Mouse (Mus musculus) limb, embryonic 10.5 days (tissue): ENCODE data around the gene Hs3st4. TPM values are rescaled to one million over a fixed set of nuclear protein-coding genes. Genes with fewer than 3 reads are reported as not detected.

Experiments
- DNase-seq: peaks from one replicate; pipeline ENCODE4 v3.0.0-alpha.2; 2017; ENCODE audit warnings: low spot score
- H3K27ac ChIP-seq: fragments of 300-500 bp; sonication (generic); 2 replicates; pipeline ENCODE4 v1.5.1; 2016; ENCODE audit warnings: mild to moderate bottlenecking
- H3K27me3 ChIP-seq: fragments of 300-500 bp; sonication (generic); 2 replicates; pipeline ENCODE4 v1.6.1; 2016; ENCODE audit warnings: low read depth, mild to moderate bottlenecking; ENCODE audit not compliant: poor library complexity, severe bottlenecking
- H3K36me3 ChIP-seq: fragments of 300-500 bp; sonication (generic); 2 replicates; pipeline ENCODE4 v1.6.1; 2016; ENCODE audit warnings: mild to moderate bottlenecking, moderate library complexity
- H3K4me1 ChIP-seq: fragments of 300-500 bp; sonication (generic); 2 replicates; pipeline ENCODE4 v1.6.1; 2016
- H3K4me3 ChIP-seq: fragments of 300-500 bp; sonication (generic); 2 replicates; pipeline ENCODE4 v1.5.1; 2016; ENCODE audit warnings: mild to moderate bottlenecking, moderate library complexity
- H3K9me3 ChIP-seq: fragments of 300-500 bp; sonication (generic); replicated peaks from 2 replicates; pipeline ENCODE4 v1.6.1; 2016; ENCODE audit warnings: mild to moderate bottlenecking
- WGBS: fragments of 180-500 bp; shearing (Covaris S2); methylation state at CpG from one replicate; pipeline ENCODE4 v1.1.7; 2016; 5-methylcytosine and 5-hydroxymethylcytosine counted together
- polyA plus RNA-seq: library from polyadenylated mRNA; unstranded; fragments of >200 nt; fragmentation: Nextera tagmentation; extraction: Ambion mirVana; gene quantifications from 2 replicates; pipeline ENCODE4 v1.2.1, GENCODE M21; 2016

Hs3st4 gene
- polyA plus RNA-seq, 1 experiment from 2014 or later: not detected

DNA sequence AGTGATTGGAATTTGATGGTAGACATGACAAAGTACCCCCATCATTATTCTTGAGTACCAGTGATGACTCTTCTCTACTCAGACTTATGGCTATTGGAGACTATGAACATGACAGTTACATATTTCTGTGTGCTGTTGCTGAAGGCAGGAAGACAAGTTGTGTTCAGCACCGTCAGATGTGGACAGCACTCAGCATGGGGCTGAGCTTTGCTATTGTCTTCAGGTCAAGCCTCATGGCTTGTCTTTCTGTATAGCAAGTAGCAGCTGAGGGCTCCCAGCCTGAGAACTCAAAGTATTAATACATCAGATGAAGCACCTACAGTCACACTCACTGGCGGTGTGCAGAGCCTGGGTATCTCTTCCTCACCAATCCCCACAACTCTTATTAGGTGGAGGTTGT, 49.6 kb downstream of the Hs3st4 start:
- Histone ChIP-seq H3K4me1 (peaks cover 6% of the 10 kb centered on the region), H3K4me3 (no peak overlapping the region), H3K27me3 (no peaks in the 10 kb centered on the region), H3K9me3 (no peaks in the 10 kb centered on the region), H3K27ac (no peak overlapping the region), H3K36me3 (no peaks in the 10 kb centered on the region)
- 59% methylated on average over 2 of the region's 2 CpGs for WGBS
- DNase-seq: peak; percentile 53

DNA sequence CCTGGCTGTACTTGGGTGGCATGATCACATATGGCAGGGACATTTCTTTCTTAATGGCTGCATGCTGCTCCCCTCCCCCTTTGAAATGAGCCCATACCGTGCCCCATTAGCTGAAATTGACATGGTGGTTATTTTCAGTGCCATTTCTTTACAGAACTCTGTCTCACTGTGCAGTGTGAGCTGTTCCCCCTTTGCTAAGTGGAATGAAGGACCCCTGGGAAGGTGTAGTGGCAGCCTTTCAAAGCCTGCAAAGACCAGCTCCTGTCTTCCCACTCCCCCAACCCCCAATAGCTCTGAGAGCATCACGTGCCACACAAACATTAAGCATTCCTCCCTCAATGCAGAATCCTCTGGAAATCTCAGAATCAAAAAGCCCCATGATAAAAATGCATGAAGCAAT, 50.7 kb downstream of the Hs3st4 start:
- H3K4me3 ChIP-seq: no peak overlapping the region
- H3K27me3 ChIP-seq: no peaks in the 10 kb centered on the region
- no peak overlapping the region for H3K27ac ChIP-seq
- peaks cover 17% of the 10 kb centered on the region for H3K4me1 ChIP-seq
- no peak for DNase-seq
- no peaks in the 10 kb centered on the region for H3K9me3 ChIP-seq
- H3K36me3 ChIP-seq: no peaks in the 10 kb centered on the region
- 76% methylated on average over 2 of the region's 2 CpGs for whole genome bisulfite sequencing

DNA sequence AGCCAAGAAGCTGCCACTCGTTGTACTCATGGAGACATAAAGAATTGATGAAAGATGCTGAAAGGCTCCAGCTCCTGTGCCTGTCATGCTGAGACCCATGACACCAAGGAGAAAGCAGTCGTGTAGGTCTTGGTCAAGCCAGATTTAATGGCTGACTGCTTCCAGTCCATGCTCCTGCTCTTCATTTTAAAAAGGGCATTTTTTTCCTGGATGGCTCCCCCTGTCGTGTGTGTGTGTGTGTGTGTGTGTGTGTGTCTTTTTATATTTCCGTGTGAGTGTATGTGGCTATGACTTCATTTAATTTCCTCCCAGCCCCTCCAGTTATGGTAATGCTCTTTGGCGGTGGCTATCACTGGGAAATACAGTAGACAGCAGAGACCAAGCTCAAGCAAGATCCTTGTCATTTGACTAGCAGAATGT, 54.6 kb downstream of the Hs3st4 start:
- WGBS: 73% methylated on average over 5 of the region's 5 CpGs
- Histone ChIP-seq H3K36me3 (no peaks in the 10 kb centered on the region), H3K9me3 (no peaks in the 10 kb centered on the region), H3K27ac (no peak overlapping the region), H3K27me3 (no peaks in the 10 kb centered on the region), H3K4me1 (peaks cover 33% of the 10 kb centered on the region), H3K4me3 (no peak overlapping the region)
- no peak for DNase-seq

DNA sequence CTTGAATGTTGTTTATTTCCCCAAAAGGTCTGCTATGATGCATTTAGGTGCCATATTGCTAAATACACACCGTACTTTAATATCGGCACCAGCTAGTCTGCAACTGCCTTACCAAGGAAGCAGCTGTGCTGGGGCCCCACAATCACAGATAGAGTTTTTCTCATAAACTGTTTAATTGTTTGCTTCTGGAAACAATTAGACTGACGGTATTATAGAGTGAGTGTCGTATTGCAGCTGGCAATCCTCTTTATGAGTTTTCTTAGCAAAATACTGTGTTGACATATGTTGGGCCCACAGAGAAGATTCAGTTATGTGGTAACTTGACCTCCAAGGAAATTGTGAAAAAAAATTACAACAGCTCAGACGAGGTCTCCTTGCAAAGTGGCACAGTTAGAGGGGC, 56.5 kb downstream of the Hs3st4 start:
- no peak overlapping the region for H3K4me3 ChIP-seq
- H3K36me3 ChIP-seq: no peaks in the 10 kb centered on the region
- DNase-seq: no peak
- no peak overlapping the region for H3K27ac ChIP-seq
- peaks cover 33% of the 10 kb centered on the region for H3K4me1 ChIP-seq
- H3K27me3 ChIP-seq: no peaks in the 10 kb centered on the region
- no peaks in the 10 kb centered on the region for H3K9me3 ChIP-seq
- 33% methylated on average over 5 of the region's 5 CpGs for WGBS

DNA sequence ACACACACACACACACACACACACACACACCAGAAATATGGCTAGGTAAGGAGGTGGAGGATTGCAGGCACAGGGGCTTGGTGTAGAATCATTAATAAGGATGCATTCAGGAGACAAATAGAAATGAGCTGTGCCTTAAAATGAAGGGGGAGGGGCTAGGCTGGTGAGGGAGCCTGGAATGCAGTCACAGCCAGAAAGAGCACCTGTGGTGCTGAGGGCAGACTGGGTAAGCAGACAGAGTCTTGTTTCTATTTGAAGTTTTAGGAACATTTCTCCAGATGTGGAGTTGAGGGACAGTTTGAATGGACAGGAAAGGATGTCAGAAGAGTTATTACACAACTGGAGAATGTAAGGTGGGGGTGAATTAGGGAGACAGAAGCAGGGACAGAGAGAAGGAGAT, 64.7 kb downstream of the Hs3st4 start:
- no peak for DNase-seq
- peaks cover 7% of the 10 kb centered on the region for H3K4me1 ChIP-seq
- no peaks in the 10 kb centered on the region for H3K36me3 ChIP-seq
- H3K4me3 ChIP-seq: no peak overlapping the region
- H3K27me3 ChIP-seq: no peaks in the 10 kb centered on the region
- no peak overlapping the region for H3K27ac ChIP-seq
- no peaks in the 10 kb centered on the region for H3K9me3 ChIP-seq

DNA sequence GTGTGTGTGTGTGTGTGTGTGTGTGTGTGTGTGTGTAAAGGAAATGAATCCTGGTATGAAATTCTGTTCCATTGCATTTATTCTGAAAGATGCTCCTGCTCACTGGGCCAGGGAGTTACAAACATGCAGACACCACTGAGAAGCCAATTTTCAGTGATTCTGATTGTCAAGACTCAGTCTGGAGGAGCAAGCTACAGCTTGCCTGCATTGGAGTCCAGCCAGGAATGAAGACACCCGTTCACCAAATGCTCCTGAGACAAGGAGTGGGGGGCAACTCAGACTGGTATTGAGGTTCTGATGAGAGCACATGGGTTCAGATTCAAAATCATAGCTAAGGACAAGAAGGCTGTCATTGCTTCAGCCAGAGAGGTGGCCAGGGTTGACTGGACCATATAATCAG, 66.3 kb downstream of the Hs3st4 start:
- H3K27ac ChIP-seq: no peak overlapping the region
- DNase-seq: no peak
- 88% methylated on average over 1 of the region's 1 CpGs for WGBS
- no peaks in the 10 kb centered on the region for H3K27me3 ChIP-seq
- no peaks in the 10 kb centered on the region for H3K9me3 ChIP-seq
- H3K36me3 ChIP-seq: no peaks in the 10 kb centered on the region
- peaks cover 7% of the 10 kb centered on the region for H3K4me1 ChIP-seq
- no peak overlapping the region for H3K4me3 ChIP-seq

DNA sequence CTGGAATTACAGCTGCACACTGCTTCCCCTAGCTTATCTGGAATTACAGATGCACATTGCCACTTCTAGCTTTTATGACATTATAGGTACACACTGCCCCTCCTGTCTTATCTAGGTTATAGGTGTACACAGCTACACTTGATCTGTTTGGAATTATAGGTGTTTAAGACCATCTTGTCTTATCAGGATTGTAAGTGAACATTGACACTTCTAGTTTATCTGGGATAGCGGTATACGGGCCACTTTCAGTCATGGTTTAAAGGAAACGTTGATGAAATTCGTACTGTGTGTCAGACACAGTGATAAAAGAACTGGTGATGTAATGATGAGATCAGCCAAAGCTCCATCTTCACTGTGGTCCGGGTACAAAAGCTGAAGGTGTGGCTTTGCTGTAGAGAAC, 67.8 kb downstream of the Hs3st4 start:
- Histone ChIP-seq H3K9me3 (no peaks in the 10 kb centered on the region), H3K4me3 (no peak overlapping the region), H3K4me1 (peaks cover 7% of the 10 kb centered on the region), H3K27ac (no peak overlapping the region), H3K27me3 (no peaks in the 10 kb centered on the region), H3K36me3 (no peaks in the 10 kb centered on the region)
- WGBS: 89% methylated on average over 5 of the region's 5 CpGs
- no peak for DNase-seq

DNA sequence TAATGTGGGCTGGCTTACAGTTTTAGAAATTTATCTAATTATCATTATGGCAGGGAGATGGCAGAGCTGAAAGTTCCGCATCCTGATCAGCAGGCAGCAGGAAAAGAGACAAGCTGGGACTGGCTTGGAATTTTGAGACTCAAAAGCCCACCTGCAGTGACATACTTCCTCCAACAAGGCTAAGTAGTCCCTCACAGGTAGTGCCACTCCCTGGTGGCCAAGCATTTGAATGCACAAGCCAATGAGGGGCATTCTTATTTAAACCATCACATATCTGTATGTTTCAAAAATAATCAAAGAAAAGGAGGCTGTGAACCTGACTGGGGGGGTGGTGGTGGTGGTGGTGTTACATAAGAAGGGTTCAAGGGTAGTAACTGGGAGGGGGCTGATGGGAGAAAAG, 101.1 kb downstream of the Hs3st4 start:
- Histone ChIP-seq H3K4me1 (no peaks in the 10 kb centered on the region), H3K27ac (no peak overlapping the region), H3K36me3 (no peaks in the 10 kb centered on the region), H3K9me3 (no peaks in the 10 kb centered on the region), H3K4me3 (no peak overlapping the region), H3K27me3 (no peaks in the 10 kb centered on the region)
- WGBS: 83% methylated on average over 1 of the region's 1 CpGs
- DNase-seq: no peak

DNA sequence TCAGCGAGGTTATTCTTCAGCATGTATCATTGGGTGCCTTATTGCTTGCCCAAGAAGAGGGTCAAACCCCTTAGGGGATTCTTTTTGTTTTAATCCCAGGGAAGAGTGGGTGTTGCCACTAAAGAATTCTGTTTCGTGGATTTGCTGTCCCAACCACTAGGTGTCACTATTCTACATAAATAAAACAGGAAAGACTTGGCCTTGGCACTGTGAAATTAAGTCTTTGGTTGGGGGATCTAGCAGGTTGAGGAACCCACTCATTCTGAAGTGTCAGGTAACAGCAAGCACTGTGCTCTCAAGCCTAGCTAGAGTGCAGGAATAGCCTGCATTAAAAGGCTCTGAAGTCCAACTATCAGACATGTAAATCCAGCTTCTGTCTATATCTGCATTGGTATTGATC, 146.3 kb downstream of the Hs3st4 start:
- 18% methylated on average over 2 of the region's 2 CpGs for WGBS
- no peaks in the 10 kb centered on the region for H3K36me3 ChIP-seq
- H3K9me3 ChIP-seq: no peaks in the 10 kb centered on the region
- DNase-seq: no peak
- H3K4me1 ChIP-seq: no peaks in the 10 kb centered on the region
- H3K27ac ChIP-seq: no peak overlapping the region
- H3K27me3 ChIP-seq: no peaks in the 10 kb centered on the region
- no peak overlapping the region for H3K4me3 ChIP-seq

DNA sequence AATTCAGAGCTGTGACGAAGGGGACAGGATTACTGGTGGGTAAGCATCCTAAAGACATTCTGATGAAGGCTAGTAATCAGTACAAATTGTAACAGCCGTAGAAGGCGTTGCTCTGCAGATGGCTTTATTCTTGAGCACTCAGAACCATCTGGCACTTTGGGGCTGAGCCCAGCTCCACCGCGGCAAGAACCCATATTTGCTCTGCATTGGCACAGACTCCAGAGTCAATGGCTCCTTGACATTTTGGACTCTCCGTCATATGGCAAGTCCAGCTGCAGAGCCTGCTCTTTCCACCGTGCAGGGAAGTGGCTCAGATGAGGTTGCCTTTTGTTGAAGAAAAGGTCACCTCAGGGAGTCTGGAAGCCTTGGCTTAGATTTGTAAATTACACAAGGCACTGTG, 148.6 kb downstream of the Hs3st4 start:
- H3K4me3 ChIP-seq: no peak overlapping the region
- no peak overlapping the region for H3K27ac ChIP-seq
- 80% methylated on average over 7 of the region's 7 CpGs for WGBS
- DNase-seq: no peak
- no peaks in the 10 kb centered on the region for H3K9me3 ChIP-seq
- no peaks in the 10 kb centered on the region for H3K4me1 ChIP-seq
- no peaks in the 10 kb centered on the region for H3K36me3 ChIP-seq
- H3K27me3 ChIP-seq: no peaks in the 10 kb centered on the region

DNA sequence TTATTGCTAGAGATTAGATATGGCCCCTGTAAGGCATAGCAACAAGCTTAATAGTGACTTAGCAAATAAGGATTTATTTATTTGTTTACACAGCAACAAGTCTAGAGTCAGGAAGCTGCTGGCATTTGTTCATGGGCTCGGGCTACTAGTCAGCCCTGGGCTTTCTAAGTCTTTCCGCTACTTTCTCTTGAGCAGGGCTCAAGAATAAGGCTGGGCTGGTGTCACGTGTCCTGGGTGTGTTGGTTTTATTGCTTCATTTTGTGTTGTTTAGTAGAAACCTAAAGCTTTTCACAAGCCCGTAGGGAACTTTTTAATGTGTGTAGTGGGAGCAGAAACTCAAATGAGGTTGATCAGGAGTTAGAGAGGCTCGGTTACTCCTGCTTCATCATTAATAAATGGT, 153.5 kb downstream of the Hs3st4 start:
- Histone ChIP-seq H3K4me1 (no peaks in the 10 kb centered on the region), H3K9me3 (no peaks in the 10 kb centered on the region), H3K4me3 (no peak overlapping the region), H3K27ac (no peak overlapping the region), H3K36me3 (no peaks in the 10 kb centered on the region), H3K27me3 (no peaks in the 10 kb centered on the region)
- DNase-seq: no peak
- WGBS: 83% methylated on average over 5 of the region's 5 CpGs

DNA sequence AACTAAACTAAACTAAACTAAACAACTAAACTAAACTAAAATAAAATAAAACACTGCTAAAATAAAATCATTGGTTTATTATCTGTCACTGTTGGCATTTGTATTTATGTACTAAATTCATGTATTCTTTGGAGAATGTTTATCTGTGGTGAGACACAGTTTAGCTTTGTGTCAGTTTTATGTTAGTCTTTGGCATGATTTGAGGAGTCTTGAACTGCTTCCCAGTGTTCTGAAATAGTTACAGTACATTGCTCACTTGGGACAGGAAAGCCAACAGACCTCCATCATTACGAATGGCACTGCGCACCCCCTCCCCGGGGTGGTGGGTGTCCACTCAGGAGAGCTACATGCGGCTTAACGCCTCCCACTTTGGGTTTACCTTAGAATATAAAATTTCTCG, 158.6 kb downstream of the Hs3st4 start:
- Histone ChIP-seq H3K27ac (no peak overlapping the region), H3K4me1 (no peaks in the 10 kb centered on the region), H3K36me3 (no peaks in the 10 kb centered on the region), H3K27me3 (no peaks in the 10 kb centered on the region), H3K9me3 (no peaks in the 10 kb centered on the region), H3K4me3 (no peak overlapping the region)
- no peak for DNase-seq
- 96% methylated on average over 6 of the region's 6 CpGs for WGBS

DNA sequence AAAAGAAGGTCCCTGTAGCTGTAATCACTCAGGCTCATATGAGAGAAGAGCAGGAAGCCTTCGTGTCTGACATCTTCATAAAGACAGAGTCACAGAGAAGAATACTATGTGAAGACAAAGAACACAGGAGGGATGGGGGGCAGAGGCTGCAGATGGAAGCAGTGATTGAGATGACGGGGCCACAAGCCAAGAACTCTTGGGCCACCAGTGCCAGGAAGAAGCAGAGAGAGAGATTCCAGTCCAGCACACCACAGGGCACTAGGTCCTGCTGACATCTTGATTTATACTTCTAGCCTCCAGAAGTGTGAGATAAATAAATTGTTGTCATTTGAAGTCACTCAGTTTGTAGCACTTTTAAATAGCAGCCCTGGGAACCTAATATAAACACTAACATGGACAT, 168.2 kb downstream of the Hs3st4 start:
- Histone ChIP-seq H3K27ac (no peak overlapping the region), H3K9me3 (no peaks in the 10 kb centered on the region), H3K27me3 (no peaks in the 10 kb centered on the region), H3K36me3 (no peaks in the 10 kb centered on the region), H3K4me3 (no peak overlapping the region), H3K4me1 (no peaks in the 10 kb centered on the region)
- no peak for DNase-seq
- 80% methylated on average over 2 of the region's 2 CpGs for WGBS

DNA sequence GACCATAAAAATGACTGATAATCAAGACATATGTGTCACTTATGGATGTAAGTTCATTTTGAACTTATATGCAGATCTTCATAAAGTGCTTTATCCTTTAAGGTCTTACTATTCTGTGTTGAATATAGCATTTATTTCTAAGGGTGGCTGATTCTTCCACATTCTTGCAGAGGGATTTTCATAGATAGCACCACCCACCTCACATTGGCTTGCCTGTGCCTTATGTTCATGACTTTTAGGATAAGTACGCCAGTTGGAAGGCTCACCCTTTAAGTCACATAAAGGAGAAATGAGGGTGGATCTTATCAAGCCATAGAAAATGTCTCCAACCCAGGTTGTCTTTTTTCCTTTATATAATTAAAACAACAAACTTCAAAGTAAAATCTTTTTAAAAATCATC, 180.6 kb downstream of the Hs3st4 start:
- Histone ChIP-seq H3K4me3 (no peak overlapping the region), H3K27ac (no peak overlapping the region), H3K36me3 (no peaks in the 10 kb centered on the region), H3K4me1 (no peaks in the 10 kb centered on the region), H3K27me3 (no peaks in the 10 kb centered on the region), H3K9me3 (no peaks in the 10 kb centered on the region)
- no peak for DNase-seq
- 98% methylated on average over 1 of the region's 1 CpGs for WGBS
